Mouse (Mus musculus) midbrain, embryonic 14.5 days (tissue): ENCODE measurements at regions not wholly inside any gene's neighbourhood (a gene's known extent, or its start where the extent isn't known, plus 50 kb on each side); places are given as distances from the start of the nearest gene placed in this dataset.
A peak's percentile ranks its signal among the peaks of the same experiment; 100 is the strongest.

Source experiments
- ATAC-seq: fragments of 200-750 bp; cut with Nextera tagmentation; 2 replicates; pipeline ENCODE4 v1.8.0; 2017; ENCODE audit warnings: moderate number of reproducible peaks, moderate library complexity; ENCODE audit not compliant: low FRiP score, low TSS enrichment
- DNase-seq: peaks from one replicate; pipeline ENCODE4 v3.0.0-alpha.2; 2015
- H3K27ac ChIP-seq: fragments of 300-500 bp; sonication (generic); replicated peaks from 2 replicates; pipeline ENCODE4 v1.5.1; 2014; ENCODE audit warnings: mild to moderate bottlenecking, low read depth, low read length, moderate library complexity
- H3K27me3 ChIP-seq: fragments of 300-500 bp; sonication (generic); 2 replicates; pipeline ENCODE4 v1.6.1; 2014; ENCODE audit warnings: low read length, control low read depth, mixed read lengths; ENCODE audit not compliant: control insufficient read depth, insufficient read depth
- H3K36me3 ChIP-seq: fragments of 300-500 bp; sonication (generic); 2 replicates; pipeline ENCODE4 v1.6.1; 2014; ENCODE audit warnings: low read length, control low read depth; ENCODE audit not compliant: control insufficient read depth, insufficient read depth
- H3K4me1 ChIP-seq: fragments of 300-500 bp; sonication (generic); 2 replicates; pipeline ENCODE4 v1.6.1; 2014; ENCODE audit warnings: mild to moderate bottlenecking, antibody characterized with exemption, low read length, control low read depth; ENCODE audit not compliant: control insufficient read depth, insufficient read depth
- H3K4me2 ChIP-seq: fragments of 300-500 bp; sonication (generic); 2 replicates; pipeline ENCODE4 v1.6.1; 2014; ENCODE audit warnings: mild to moderate bottlenecking, low read length, moderate library complexity
- H3K4me3 ChIP-seq: fragments of 300-500 bp; sonication (generic); replicated peaks from 2 replicates; pipeline ENCODE4 v1.5.1; 2014; ENCODE audit warnings: low read depth, low read length
- H3K9ac ChIP-seq: fragments of 300-500 bp; sonication (generic); replicated peaks from 2 replicates; pipeline ENCODE4 v1.6.1; 2014; ENCODE audit warnings: mild to moderate bottlenecking, low read length, moderate library complexity
- H3K9me3 ChIP-seq: fragments of 300-500 bp; sonication (generic); 2 replicates; pipeline ENCODE4 v1.6.1; 2016; ENCODE audit warnings: low read length, control low read depth, mixed read lengths; ENCODE audit not compliant: control insufficient read depth
- WGBS: fragments of 180-500 bp; shearing (Covaris S2); extraction: QIAGEN DNeasy Blood & Tissue Kit; methylation state at CpG from one replicate; pipeline ENCODE4 v1.1.7; 2014; 5-methylcytosine and 5-hydroxymethylcytosine counted together

- Histone ChIP-seq H3K36me3 (no peaks in the 10 kb centered on the region), H3K4me2 (no peak overlapping the region), H3K9ac (no peak overlapping the region), H3K27me3 (no peaks in the 10 kb centered on the region), H3K4me1 (no peaks in the 10 kb centered on the region; the same call in 1 of the 2 replicates), H3K27ac (no peak overlapping the region), H3K9me3 (no peaks in the 10 kb centered on the region), H3K4me3 (no peak overlapping the region)
- DNase-seq (peak; percentile 48), ATAC-seq (no peak)
- WGBS: 5% methylated on average over 5 of the region's 5 CpGs
Measured at GRCm38 (mm10) chr7:83433959-83434715, 150.6 kb upstream of the Tmc3 start.

DNA sequence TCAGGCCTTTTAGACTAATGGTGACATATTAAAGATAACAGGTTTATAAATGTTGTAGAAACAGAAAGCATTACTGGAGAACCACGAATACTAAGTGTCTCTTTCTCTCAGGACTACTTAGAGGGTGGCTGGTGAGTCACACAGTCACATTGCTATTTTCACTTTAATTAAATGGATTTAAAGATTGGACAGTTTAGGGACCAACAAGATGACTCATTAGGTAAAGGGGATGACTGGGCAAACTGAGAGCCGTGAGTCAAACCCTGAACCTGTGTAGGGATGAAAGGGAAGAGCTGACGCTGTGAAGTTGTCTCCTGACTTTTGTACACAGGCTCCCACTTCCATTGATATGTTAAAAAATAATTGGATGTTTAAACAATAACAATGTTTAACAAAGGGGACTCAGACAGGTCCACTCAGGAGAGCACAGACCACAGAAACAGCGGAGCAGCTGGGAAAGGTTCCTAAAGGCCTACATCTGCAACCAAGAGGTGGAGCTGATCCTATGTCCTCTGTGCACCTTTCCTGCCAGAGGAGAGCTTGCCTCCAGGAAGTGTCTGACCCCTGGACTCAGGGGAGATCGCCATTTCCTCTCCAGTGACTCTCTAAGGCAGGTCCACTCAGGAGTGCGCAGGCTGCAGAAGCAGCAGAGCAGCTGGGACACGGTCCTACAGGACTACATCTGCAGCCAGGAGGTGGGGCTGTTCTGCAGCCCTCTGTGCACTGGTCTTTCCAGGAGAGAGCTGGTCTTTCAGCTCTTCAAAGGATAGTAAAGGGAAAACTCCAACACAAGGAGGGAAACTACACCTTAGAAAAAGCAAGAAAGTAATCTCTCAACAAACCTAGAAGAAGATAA lies 146.0 kb upstream of the Tmc3 start:
- ATAC-seq (no peak), DNase-seq (no peak)
- H3K4me1 ChIP-seq: peaks cover 5% of the 10 kb centered on the region; the same call in 1 of the 2 replicates
- no peaks in the 10 kb centered on the region for H3K27me3 ChIP-seq
- H3K9ac ChIP-seq: no peak overlapping the region
- no peaks in the 10 kb centered on the region for H3K36me3 ChIP-seq
- no peaks in the 10 kb centered on the region for H3K9me3 ChIP-seq
- no peak overlapping the region for H3K4me2 ChIP-seq
- no peak overlapping the region for H3K4me3 ChIP-seq
- 62% methylated on average over 7 of the region's 7 CpGs for WGBS
- H3K27ac ChIP-seq: no peak overlapping the region

DNA sequence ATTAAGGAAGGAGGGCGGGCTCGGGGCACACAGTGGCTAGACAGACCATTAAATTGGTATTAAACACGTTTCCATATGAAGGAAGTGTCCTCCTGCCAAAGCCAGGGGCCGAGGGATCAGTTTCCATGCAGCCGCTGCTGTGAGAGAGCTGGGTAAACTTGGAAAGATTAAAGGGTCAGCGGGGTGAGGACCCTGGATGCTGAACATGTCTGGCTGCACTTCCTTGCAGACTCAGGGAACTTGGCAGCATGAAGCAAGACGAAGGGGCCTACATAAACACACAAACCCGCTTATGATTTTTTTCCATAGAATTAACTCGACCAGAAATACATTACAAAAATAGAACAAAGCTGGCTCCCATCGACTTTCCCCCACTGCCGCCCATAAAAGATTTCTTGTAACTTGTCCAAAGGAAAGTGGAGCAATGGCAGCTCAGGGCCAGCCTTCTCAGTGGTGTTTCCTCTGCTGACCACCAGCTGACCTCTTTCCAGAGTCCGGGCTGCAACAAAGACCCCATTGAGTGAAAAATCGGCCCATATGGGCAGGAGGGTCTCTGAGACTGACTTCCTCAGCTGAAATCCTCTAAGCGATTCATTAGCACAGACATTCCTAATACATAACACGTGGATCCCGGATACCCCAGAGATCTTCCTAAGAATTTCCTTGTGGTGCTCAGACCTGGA lies 141.0 kb upstream of the Tmc3 start:
- Histone ChIP-seq H3K9me3 (no peaks in the 10 kb centered on the region), H3K27me3 (no peaks in the 10 kb centered on the region), H3K4me3 (no peak overlapping the region), H3K4me1 (peaks cover 7% of the 10 kb centered on the region; the same call in 1 of the 2 replicates), H3K27ac (no peak overlapping the region), H3K4me2 (no peak overlapping the region), H3K9ac (no peak overlapping the region), H3K36me3 (no peaks in the 10 kb centered on the region)
- peak; percentile 31 for DNase-seq
- ATAC-seq: no peak
- WGBS: 20% methylated on average over 16 of the region's 16 CpGs

- H3K4me3 ChIP-seq: no peak overlapping the region
- 69% methylated on average over 1 of the region's 1 CpGs for WGBS
- H3K27ac ChIP-seq: no peak overlapping the region
Measured at GRCm38 (mm10) chr7:83444279-83444615, 140.5 kb upstream of the Tmc3 start.

GRCm38 (mm10) chr7:83445181-83445926 lies 139.4 kb upstream of the Tmc3 start:
- ATAC-seq (no peak), DNase-seq (no peak)
- Histone ChIP-seq H3K4me3 (no peak overlapping the region), H3K36me3 (no peaks in the 10 kb centered on the region), H3K27me3 (no peaks in the 10 kb centered on the region), H3K27ac (no peak overlapping the region), H3K9me3 (no peaks in the 10 kb centered on the region), H3K4me1 (peaks cover 7% of the 10 kb centered on the region; the same call in 1 of the 2 replicates), H3K9ac (no peak overlapping the region), H3K4me2 (no peak overlapping the region)
- WGBS: 37% methylated on average over 5 of the region's 5 CpGs

More at GRCm38 (mm10) chr7:83444279-83444615, 140.5 kb upstream of the Tmc3 start:
- Histone ChIP-seq H3K4me2 (no peak overlapping the region), H3K9ac (no peak overlapping the region), H3K9me3 (no peaks in the 10 kb centered on the region), H3K36me3 (no peaks in the 10 kb centered on the region), H3K4me1 (peaks cover 7% of the 10 kb centered on the region; the same call in 1 of the 2 replicates), H3K27me3 (no peaks in the 10 kb centered on the region)
- DNase-seq (no peak), ATAC-seq (no peak)

GRCm38 (mm10) chr7:83450346-83450745 lies 134.4 kb upstream of the Tmc3 start:
- H3K4me1 ChIP-seq: no peaks in the 10 kb centered on the region
- no peak overlapping the region for H3K9ac ChIP-seq
- H3K4me2 ChIP-seq: no peak overlapping the region
- no peak overlapping the region for H3K27ac ChIP-seq
- H3K27me3 ChIP-seq: no peaks in the 10 kb centered on the region
- H3K9me3 ChIP-seq: no peaks in the 10 kb centered on the region
- peak; percentile 26 for DNase-seq
- no peaks in the 10 kb centered on the region for H3K36me3 ChIP-seq
- H3K4me3 ChIP-seq: no peak overlapping the region
- ATAC-seq: no peak
- 75% methylated on average over 3 of the region's 3 CpGs for WGBS

DNA sequence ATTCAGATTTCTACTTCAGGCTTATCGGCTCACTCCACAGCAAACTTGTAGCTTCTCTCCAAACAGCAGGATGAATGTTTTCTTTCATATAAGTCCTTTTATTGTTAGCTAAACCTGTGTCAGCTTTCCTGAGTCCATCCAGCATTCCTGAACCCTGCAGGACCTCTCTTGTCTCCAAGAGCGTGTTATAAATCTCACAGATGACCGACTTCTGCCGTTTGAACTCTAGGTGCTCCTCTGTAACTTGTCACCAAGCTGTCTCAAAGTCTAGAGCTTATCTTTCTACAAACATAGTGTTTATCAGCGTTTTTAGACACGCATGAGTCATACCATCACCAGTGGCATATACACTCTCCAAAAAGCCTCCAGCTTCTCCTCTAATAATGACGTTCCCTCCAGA lies 132.4 kb upstream of the Tmc3 start:
- 64% methylated on average over 7 of the region's 7 CpGs for WGBS
- Histone ChIP-seq H3K27ac (no peak overlapping the region), H3K4me2 (no peak overlapping the region), H3K4me1 (no peaks in the 10 kb centered on the region), H3K4me3 (no peak overlapping the region), H3K27me3 (no peaks in the 10 kb centered on the region), H3K9ac (no peak overlapping the region), H3K36me3 (no peaks in the 10 kb centered on the region), H3K9me3 (no peaks in the 10 kb centered on the region)
- no peak for ATAC-seq
- DNase-seq: no peak

DNA sequence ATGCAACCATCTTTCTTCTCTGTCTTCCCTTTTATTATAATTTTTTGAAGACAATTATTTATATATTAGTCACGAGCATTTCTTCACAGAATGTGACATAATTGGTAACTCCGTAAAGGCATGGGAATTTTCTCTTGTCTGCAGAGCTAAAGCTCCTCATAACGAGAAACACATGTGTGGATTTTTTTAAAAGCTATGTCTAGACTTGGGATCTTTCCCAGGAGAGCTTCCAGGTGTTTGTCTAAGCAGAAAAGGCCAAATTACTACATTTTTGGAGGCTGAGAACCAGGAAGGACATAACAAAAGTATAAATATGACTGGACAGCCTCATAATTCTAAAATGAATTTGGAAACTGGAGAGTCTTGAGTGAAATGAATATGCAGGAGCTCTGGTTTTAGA lies 125.2 kb upstream of the Tmc3 start:
- Histone ChIP-seq H3K4me3 (no peak overlapping the region), H3K4me2 (no peak overlapping the region), H3K4me1 (no peaks in the 10 kb centered on the region), H3K9ac (no peak overlapping the region), H3K9me3 (no peaks in the 10 kb centered on the region), H3K36me3 (no peaks in the 10 kb centered on the region), H3K27ac (no peak overlapping the region), H3K27me3 (no peaks in the 10 kb centered on the region)
- ATAC-seq: no peak
- DNase-seq: no peak
- WGBS: 87% methylated on average over 3 of the region's 3 CpGs
